Comparison of ENCODE assay signal across 8 mouse cellular contexts in genomic region chr9:49485250-49485891, GRCm38 (mm10). TPM values are rescaled to one million over a fixed set of nuclear protein-coding genes. Genes with fewer than 3 reads are reported as not detected.
DNase-seq lines count a peak whose midpoint lies in the region; ATAC-seq and TF ChIP-seq lines count a peak whose summit lies in the region.

No protein-coding gene starts in this region.

- no peaks in the 10 kb centered on the region for H3K27me3 ChIP-seq in forebrain, embryonic 16.5 days (replicated peaks; ENCODE audit: control insufficient read depth, insufficient read depth, low read length)
- H3K27me3 ChIP-seq in intestine, embryonic 15.5 days (replicated peaks) = no peaks in the 10 kb centered on the region
- no peaks in the 10 kb centered on the region for H3K27me3 ChIP-seq in neural tube, embryonic 14.5 days (ENCODE audit: control insufficient read depth, insufficient read depth, low read length)

- WGBS in forebrain, embryonic 16.5 days = 5% methylated on average over 21 of the region's 21 CpGs
- 4% methylated on average over 21 of the region's 21 CpGs for WGBS in intestine, embryonic 15.5 days
- 4% methylated on average over 21 of the region's 21 CpGs for WGBS in lung, adult 2 months
- 5% methylated on average over 21 of the region's 21 CpGs for WGBS in neural tube, embryonic 14.5 days

- no peak for TF ChIP-seq POLR2A in lung, adult 2 months (IDR thresholded peaks at IDR 0.05; ENCODE audit: borderline replicate concordance, extremely low read depth, low read depth, low read length)

- H3K9me3 ChIP-seq in forebrain, embryonic 16.5 days (ENCODE audit: control insufficient read depth, low read length) = no peaks in the 10 kb centered on the region
- no peaks in the 10 kb centered on the region for H3K9me3 ChIP-seq in intestine, embryonic 15.5 days
- no peaks in the 10 kb centered on the region for H3K9me3 ChIP-seq in neural tube, embryonic 14.5 days (ENCODE audit: control insufficient read depth, low read length)

- H3K36me3 ChIP-seq in forebrain, embryonic 16.5 days (ENCODE audit: control insufficient read depth, insufficient read depth) = no peaks in the 10 kb centered on the region
- H3K36me3 ChIP-seq in intestine, embryonic 15.5 days = no peaks in the 10 kb centered on the region
- H3K36me3 ChIP-seq in neural tube, embryonic 14.5 days (ENCODE audit: control insufficient read depth, insufficient read depth, low read length) = no peaks in the 10 kb centered on the region

- H3K9ac ChIP-seq in forebrain, embryonic 16.5 days (replicated peaks; ENCODE audit: low read depth, low read length) = peak overlapping the region; percentile 49
- peak overlapping the region; percentile 47 for H3K9ac ChIP-seq in intestine, embryonic 15.5 days
- H3K9ac ChIP-seq in neural tube, embryonic 14.5 days (replicated peaks; ENCODE audit: low read depth, low read length) = peak overlapping the region; percentile 18; the same call in 1 of the 2 replicates

- TF ChIP-seq CTCF in lung, adult 2 months (IDR thresholded peaks at IDR 0.05; ENCODE audit: insufficient read depth, low read length) = peak; percentile 50

- peaks cover 22% of the 10 kb centered on the region for H3K4me1 ChIP-seq in forebrain, embryonic 16.5 days (replicated peaks; ENCODE audit: control insufficient read depth, insufficient read depth, low read length)
- H3K4me1 ChIP-seq in intestine, embryonic 15.5 days (replicated peaks) = peaks cover 4% of the 10 kb centered on the region; the same call in 1 of the 2 replicates
- H3K4me1 ChIP-seq in lung, adult 2 months (ENCODE audit: control insufficient read depth, insufficient read depth, low read length) = peaks cover 3% of the 10 kb centered on the region; the same call in 1 of the 2 replicates
- H3K4me1 ChIP-seq in neural tube, embryonic 14.5 days (ENCODE audit: control insufficient read depth, insufficient read depth, low read length) = peaks cover 5% of the 10 kb centered on the region; the same call in 1 of the 2 replicates

- no peak for DNase-seq in frontal cortex, postnatal 10 days (ENCODE audit: low spot score in 2 of 2)
- DNase-seq in adrenal gland, postnatal 14 days = peak; percentile 59
- peak; percentile 25 for DNase-seq in lung, adult 2 months
- DNase-seq in layer of hippocampus, adult 8-10 months (ENCODE audit: low spot score in 2 of 2) = no peak

- H3K27ac ChIP-seq in forebrain, embryonic 16.5 days (ENCODE audit: low read length) = no peak overlapping the region
- 0 out of 2 replicates have a peak overlapping the region, but pooled peaks have one; percentile 13 for H3K27ac ChIP-seq in intestine, embryonic 15.5 days
- no peak overlapping the region for H3K27ac ChIP-seq in neural tube, embryonic 14.5 days (ENCODE audit: low read depth, low read length)

- peak overlapping the region; percentile 80 for H3K4me2 ChIP-seq in forebrain, embryonic 16.5 days (ENCODE audit: low read length)
- H3K4me2 ChIP-seq in intestine, embryonic 15.5 days (replicated peaks) = peak overlapping the region; percentile 91
- H3K4me2 ChIP-seq in neural tube, embryonic 14.5 days (ENCODE audit: low read depth, low read length) = peak overlapping the region; percentile 56

- peak; percentile 56; the same call in 1 of the 2 replicates for ATAC-seq in frontal cortex, adult (ENCODE audit: low TSS enrichment)
- ATAC-seq in forebrain, embryonic 16.5 days = peak; percentile 54
- ATAC-seq in intestine, embryonic 15.5 days = peak; percentile 44; the same call in 1 of the 2 replicates
- peak; percentile 50 for ATAC-seq in neural tube, embryonic 14.5 days (ENCODE audit: low read depth)

- H3K4me3 ChIP-seq in forebrain, embryonic 16.5 days (replicated peaks; ENCODE audit: low read length) = peak overlapping the region; percentile 46
- H3K4me3 ChIP-seq in intestine, embryonic 15.5 days (replicated peaks) = peak overlapping the region; percentile 59
- H3K4me3 ChIP-seq in lung, adult 2 months (replicated peaks; ENCODE audit: extremely low read depth, low read depth, low read length) = peak overlapping the region; percentile 81
- peak overlapping the region; percentile 29 for H3K4me3 ChIP-seq in neural tube, embryonic 14.5 days (ENCODE audit: low read depth, low read length)

RNA-seq across cellular contexts. Expression of gene Ttc12, which starts 0.7 kb away (rescaled TPM):
- total RNA-seq in adrenal gland, postnatal 14 days (2021) = 10.3 and 11.9 TPM in 2 replicates
- 1.0 and 1.4 TPM in 2 replicates for polyA plus RNA-seq in forebrain, embryonic 16.5 days (2015; fragmentation: Nextera tagmentation; extraction: Ambion mirVana)
- polyA plus RNA-seq in intestine, embryonic 15.5 days (2015; fragmentation: Nextera tagmentation; extraction: Ambion mirVana) = 0.85 and 1.1 TPM in 2 replicates
- polyA plus RNA-seq in lung, adult 2 months (2012; rRNA removed) = 3.6 and 6.0 TPM in 2 replicates
- 1.9 and 2.0 TPM in 2 replicates for polyA plus RNA-seq in neural tube, embryonic 14.5 days (2014; fragmentation: Nextera tagmentation; extraction: Ambion mirVana)
- total RNA-seq in layer of hippocampus, adult 8-10 months (2022) = 1 to 10 TPM; 1.6 to 2.6 (median 2.3) TPM

RNA-seq across cellular contexts. Expression of gene Ankk1, which starts 58.5 kb away (rescaled TPM):
- total RNA-seq in adrenal gland, postnatal 14 days (2021) = not detected in 2 replicates
- not detected in 2 replicates for polyA plus RNA-seq in forebrain, embryonic 16.5 days (2015; fragmentation: Nextera tagmentation; extraction: Ambion mirVana)
- not detected in 2 replicates for polyA plus RNA-seq in intestine, embryonic 15.5 days (2015; fragmentation: Nextera tagmentation; extraction: Ambion mirVana)
- 0.15 and 0.23 TPM in 2 replicates for polyA plus RNA-seq in lung, adult 2 months (2012; rRNA removed)
- polyA plus RNA-seq in neural tube, embryonic 14.5 days (2014; fragmentation: Nextera tagmentation; extraction: Ambion mirVana) = 0.21 TPM in 1 of 2 replicates, not detected in the other
- total RNA-seq in layer of hippocampus, adult 8-10 months (2022) = not detected

Comparison
In these comparisons a context has a peak if more than half of its experiments do, and no peak if none do; other contexts are left out.
1. DNase-seq: peak in adrenal gland, postnatal 14 days (single experiment) and lung, adult 2 months (single experiment); none in frontal cortex, postnatal 10 days (0 of 2) and layer of hippocampus, adult 8-10 months (0 of 2).
2. H3K4me3 ChIP-seq: peak in every context shown above with its lines; median percentile 81 in lung, adult 2 months; 59 in intestine, embryonic 15.5 days; 46 in forebrain, embryonic 16.5 days; 29 in neural tube, embryonic 14.5 days.
3. Peak in every context shown above with its lines, with median percentiles within 50 percentile points of each other: ATAC-seq, H3K4me2 ChIP-seq and H3K9ac ChIP-seq.